Mouse (Mus musculus) CH12.LX (cell line): ENCODE results near the gene Cnst. TPM values are rescaled to one million over a fixed set of nuclear protein-coding genes. Genes with fewer than 3 reads are reported as not detected.

Experiments used
- DNase-seq: peaks from one replicate; pipeline ENCODE4 v3.0.0-alpha.2; 2013; ENCODE audit errors: extremely low read depth
- H3K27ac ChIP-seq: 2 replicates; pipeline ENCODE4 v1.5.1; 2012; ENCODE audit warnings: low read depth, mild to moderate bottlenecking, control low read depth, moderate library complexity; ENCODE audit not compliant: insufficient read depth
- H3K27me3 ChIP-seq: replicated peaks from 2 replicates; pipeline ENCODE3; 2012; ENCODE audit warnings: inconsistent platforms
- H3K36me3 ChIP-seq, 2 experiments: replicated peaks in 1 of 2; 2 replicates each; pipeline versions ENCODE3 to v1.6.1; 2012; ENCODE audit warnings: inconsistent platforms in 1 of 2, low read length in 1 of 2, mild to moderate bottlenecking in 1 of 2, mixed read lengths in 1 of 2, moderate library complexity in 1 of 2; ENCODE audit not compliant: control insufficient read depth in 1 of 2, insufficient read depth in 1 of 2
- H3K4me1 ChIP-seq, 2 experiments: 2 replicates each; pipeline ENCODE4 v1.6.1; 2012; ENCODE audit warnings: inconsistent platforms in 1 of 2, moderate library complexity in 1 of 2; ENCODE audit not compliant: insufficient read depth in 2 of 2, control insufficient read depth in 1 of 2
- H3K4me2 ChIP-seq: 2 replicates; pipeline ENCODE4 v1.6.1; 2012; ENCODE audit warnings: low read depth, mild to moderate bottlenecking, control low read depth; ENCODE audit not compliant: poor library complexity, insufficient read depth, severe bottlenecking
- H3K4me3 ChIP-seq, 3 experiments: fragments of 150-350 bp in 1 of 3; sonication (generic) in 1 of 3; replicated peaks in 1 of 3; 2 replicates each; pipeline versions ENCODE3 to v1.5.1; 2011 to 2012; ENCODE audit warnings: low read depth in 2 of 3, low read length in 2 of 3, mild to moderate bottlenecking in 2 of 3, moderate library complexity in 2 of 3, control low read depth in 1 of 3, improper control_type of control experiment in 1 of 3, inconsistent platforms in 1 of 3, mixed read lengths in 1 of 3; ENCODE audit not compliant: poor library complexity in 1 of 3
- H3K79me2 ChIP-seq: replicated peaks from 2 replicates; pipeline ENCODE4 v1.6.1; 2012; ENCODE audit warnings: mild to moderate bottlenecking, moderate library complexity; ENCODE audit not compliant: control insufficient read depth, poor library complexity, insufficient read depth, severe bottlenecking; ENCODE audit errors: extremely low read depth
- H3K9ac ChIP-seq: 2 replicates; pipeline ENCODE4 v1.6.1; 2012; ENCODE audit warnings: low read depth, mild to moderate bottlenecking, control low read depth, moderate library complexity; ENCODE audit not compliant: insufficient read depth
- H3K9me3 ChIP-seq: replicated peaks from 2 replicates; pipeline ENCODE3; 2012; ENCODE audit warnings: low read length, inconsistent platforms, mixed read lengths
- CHD1 ChIP-seq: IDR thresholded peaks from 2 replicates; pipeline ENCODE4 v1.6.1; 2012; ENCODE audit warnings: low read depth, low read length, improper control_type of control experiment, inconsistent platforms
- CTCF ChIP-seq, 2 experiments: IDR thresholded peaks in 1 of 2; conservative IDR thresholded peaks in 1 of 2; 2 replicates each; pipeline ENCODE4 v1.5.1; 2011 to 2012; ENCODE audit warnings: low read depth in 2 of 2, low read length in 2 of 2, improper control_type of control experiment in 1 of 2, inconsistent platforms in 1 of 2, mild to moderate bottlenecking in 1 of 2, moderate library complexity in 1 of 2
- ELF1 ChIP-seq: IDR thresholded peaks from 2 replicates; pipeline ENCODE4 v1.6.1; 2014; ENCODE audit warnings: low read depth, mild to moderate bottlenecking, inconsistent platforms, low read length, improper control_type of control experiment
- GABPA ChIP-seq: IDR thresholded peaks from 2 replicates; pipeline ENCODE4 v1.6.1; 2012; ENCODE audit warnings: low read depth, low read length, improper control_type of control experiment, inconsistent platforms; ENCODE audit not compliant: insufficient replicate concordance
- HCFC1 ChIP-seq: IDR thresholded peaks from 2 replicates; pipeline ENCODE4 v1.6.1; 2012; ENCODE audit warnings: low read depth, mild to moderate bottlenecking, inconsistent platforms, low read length, improper control_type of control experiment
- IRF4 ChIP-seq: IDR thresholded peaks from 2 replicates; pipeline ENCODE4 v1.6.1; 2014; ENCODE audit warnings: low read depth, mild to moderate bottlenecking, inconsistent platforms, low read length, improper control_type of control experiment
- KAT2A ChIP-seq: IDR thresholded peaks from 2 replicates; pipeline ENCODE4 v1.6.1; 2012; ENCODE audit warnings: low read length, improper control_type of control experiment, inconsistent platforms; ENCODE audit not compliant: insufficient replicate concordance
- MEF2A ChIP-seq: IDR thresholded peaks from 2 replicates; pipeline ENCODE4 v1.6.1; 2014; ENCODE audit warnings: low read depth, mild to moderate bottlenecking, inconsistent platforms, low read length, improper control_type of control experiment, borderline replicate concordance
- MXI1 ChIP-seq: IDR thresholded peaks from 2 replicates; pipeline ENCODE4 v1.6.1; 2011; ENCODE audit warnings: mild to moderate bottlenecking, low read depth, low read length, improper control_type of control experiment
- NRF1 ChIP-seq: IDR thresholded peaks from 2 replicates; pipeline ENCODE4 v1.6.1; 2014; ENCODE audit warnings: low read depth, mild to moderate bottlenecking, inconsistent platforms, low read length, improper control_type of control experiment, moderate library complexity
- POLR2A ChIP-seq: IDR thresholded peaks from 2 replicates; pipeline ENCODE4 v1.6.1; 2011; ENCODE audit warnings: low read depth, mild to moderate bottlenecking, improper control_type of control experiment, low read length
- RAD21 ChIP-seq: IDR thresholded peaks from 2 replicates; pipeline ENCODE4 v1.6.1; 2011; ENCODE audit warnings: low read depth, mild to moderate bottlenecking, low read length, improper control_type of control experiment, moderate library complexity
- SMC3 ChIP-seq: IDR thresholded peaks from 2 replicates; pipeline ENCODE4 v1.6.1; 2011; ENCODE audit warnings: low read depth, low read length, improper control_type of control experiment
- TBP ChIP-seq: conservative IDR thresholded peaks from 2 replicates; pipeline ENCODE4 v1.6.1; 2011; ENCODE audit warnings: low read depth, low read length, improper control_type of control experiment
- ZNF384 ChIP-seq: IDR thresholded peaks from 2 replicates; pipeline ENCODE4 v1.6.1; 2012; ENCODE audit warnings: low read depth, low read length, improper control_type of control experiment, inconsistent platforms
- dilution Hi-C: fragments of 300-500 bp; cut with MboI; formaldehyde crosslinking; loops from 2 replicates; pipeline ENCODE4 v1.14.3; 2020; ENCODE audit warnings: low sequenced_read_pairs; ENCODE audit not compliant: extremely low pct_unique_long_range_greater_than_20kb, extremely low pct_ligation_motif_present
- in situ Hi-C: fragments of 300-500 bp; cut with MboI; formaldehyde crosslinking; loops from 3 replicates; pipeline ENCODE4 v1.14.3; 2019; ENCODE audit warnings: low sequenced_read_pairs, low pct_ligation_motif_present, low pct_unique_long_range_greater_than_20kb, mixed read lengths
- polyA plus RNA-seq: library from polyadenylated mRNA; unstranded; fragments of >175 nt; gene quantifications from 2 replicates; pipeline ENCODE4 v1.2.1, GENCODE M21; 2012; ENCODE audit warnings: low read depth; ENCODE audit not compliant: insufficient read length
- total RNA-seq, 2 experiments: library from RNA; depleted of rRNA; stranded (reverse); fragments of 300-350 nt in 1 of 2; fragments of >200 nt in 1 of 2; gene quantifications; 2 replicates each; pipeline ENCODE4 v1.2.3; 2012 to 2014

Cnst gene
- total and polyA plus RNA-seq, 3 experiments, result 7.8 to 10.2 (median 9.3) TPM

DNA sequence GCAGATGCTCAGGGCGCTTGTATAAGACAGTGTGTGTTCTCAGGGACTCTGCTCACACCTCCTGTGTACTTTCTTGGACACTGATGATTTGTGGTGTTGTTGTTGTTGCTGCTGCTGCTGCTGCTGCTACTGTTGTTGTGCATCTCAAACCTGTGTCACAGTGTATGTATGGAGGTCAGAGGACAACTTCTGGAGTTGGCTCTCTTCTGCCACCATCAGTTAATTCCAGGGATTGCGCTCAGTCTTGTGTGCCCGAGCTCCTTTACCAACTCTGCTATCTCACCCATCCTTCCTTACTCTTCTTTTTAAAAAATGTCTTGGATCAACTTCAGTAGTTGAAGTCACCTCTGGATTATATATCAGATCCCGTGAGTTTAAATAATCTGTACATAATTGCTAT, 78.2 kb downstream of the Cnst start:
- H3K27me3 ChIP-seq, result no peaks in the 10 kb centered on the region
- no peaks in the 10 kb centered on the region for H3K9me3 ChIP-seq
- H3K4me2 ChIP-seq, result no peak overlapping the region
- peaks cover 0 to 17% of the 10 kb centered on the region in 2 experiments; a peak in 2 of 4 replicates for H3K4me1 ChIP-seq
- no peak overlapping the region for H3K9ac ChIP-seq
- in situ Hi-C loops (loop anchor here (10.0 kb wide), 1 partner anchor 120 kb away; no protein-coding TSS in a partner anchor), dilution Hi-C loops (no loop called here)
- peak; percentile 56 for DNase-seq
- no peak overlapping the region for H3K27ac ChIP-seq
- TF ChIP-seq CTCF (conservative IDR thresholded peaks at IDR 0.05 in 1 of 2, IDR thresholded peaks at IDR 0.05 in 1 of 2; ENCODE audit: low read depth in 2 of 2, low read length in 2 of 2), result peak; percentile 52 to 76
- peak; percentile 61 for TF ChIP-seq SMC3
- TF ChIP-seq RAD21, result peak; percentile 59
- TF ChIP-seq KAT2A, result no peak
- H3K36me3 ChIP-seq, result peaks cover 10 to 42% of the 10 kb centered on the region in 2 experiments
- H3K4me3 ChIP-seq, result no peak overlapping the region
- H3K79me2 ChIP-seq, result no peaks in the 10 kb centered on the region

DNA sequence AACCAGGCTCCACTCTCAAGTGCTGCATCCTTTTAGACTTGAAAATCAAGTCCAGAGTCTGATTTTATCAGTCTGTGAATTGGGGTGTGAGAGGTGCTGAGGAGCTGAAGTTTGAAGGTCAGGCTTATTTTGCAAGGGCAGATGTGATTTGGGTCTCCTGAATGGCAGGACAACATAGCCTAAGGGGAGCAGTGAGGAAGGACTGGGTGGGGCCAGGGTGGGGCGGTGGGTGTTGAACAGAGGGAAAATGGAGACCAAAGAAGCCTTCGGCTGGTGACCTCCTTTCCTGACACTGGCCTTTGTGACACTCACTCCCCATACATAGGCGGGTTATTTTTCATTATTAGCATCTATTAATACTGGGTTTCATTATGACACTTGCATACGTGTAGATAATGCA, 81.7 kb downstream of the Cnst start:
- Histone ChIP-seq H3K4me3 (no peak overlapping the region), H3K79me2 (no peaks in the 10 kb centered on the region), H3K27me3 (no peaks in the 10 kb centered on the region), H3K9ac (no peak overlapping the region), H3K36me3 (peaks cover 10 to 28% of the 10 kb centered on the region in 2 experiments), H3K4me2 (no peak overlapping the region), H3K4me1 (peaks cover 0 to 29% of the 10 kb centered on the region in 2 experiments; a peak in 2 of 4 replicates), H3K9me3 (no peaks in the 10 kb centered on the region), H3K27ac (no peak overlapping the region)
- no peak for DNase-seq
- in situ Hi-C loops, result loop anchor here (10.0 to 25.0 kb wide), 2 partner anchors 123 to 209 kb away; no protein-coding TSS in a partner anchor
- dilution Hi-C loops, result no loop called here
- no peak for TF ChIP-seq ZNF384
- no peak for TF ChIP-seq MXI1
- no peak for TF ChIP-seq HCFC1
- no peak for TF ChIP-seq IRF4
- no peak for TF ChIP-seq GABPA
- no peak for TF ChIP-seq ELF1
- TF ChIP-seq POLR2A, result no peak
- TF ChIP-seq CHD1, result no peak
- TF ChIP-seq NRF1, result no peak
- TF ChIP-seq RAD21, result no peak
- TF ChIP-seq TBP, result no peak
- no peak for TF ChIP-seq MEF2A
